In the genomic region with DNA sequence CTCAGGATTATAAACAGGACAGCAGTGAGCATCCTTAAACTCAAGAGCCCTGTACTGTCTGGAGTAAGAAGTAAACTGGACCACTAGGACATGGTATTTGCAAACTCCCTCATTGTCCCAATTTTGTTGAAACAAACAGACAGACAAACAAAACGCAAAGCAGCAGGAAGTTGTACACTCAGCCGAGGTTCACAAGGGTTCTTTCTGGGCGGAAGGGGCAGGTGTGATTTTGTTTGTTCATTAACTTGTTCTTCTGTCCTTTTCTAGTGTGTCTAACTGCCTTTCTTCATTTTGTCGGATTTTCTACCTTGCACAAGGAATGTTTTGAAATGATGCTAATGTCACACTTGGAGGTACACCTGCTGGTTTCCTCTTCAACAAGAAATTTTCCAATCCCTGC, we compare ENCODE assay signal across 29 mouse cellular contexts. TPM values are rescaled to one million over a fixed set of nuclear protein-coding genes. Genes with fewer than 3 reads are reported as not detected.
DNase-seq lines count a peak whose midpoint lies in the region; ATAC-seq and TF ChIP-seq lines count a peak whose summit lies in the region.
"Had no signal": no experiment of that assay in that cellular context is flagged by ENCODE, and none has a peak within 500 bp of the region (broad histone marks: within the 10 kb centered on the region; RNA-seq: fewer than 3 reads in every experiment).

No protein-coding gene starts in this region.

- peak overlapping the region; percentile 42 for H3K4me2 ChIP-seq in kidney, embryonic 16.5 days (replicated peaks; ENCODE audit: low read depth, low read length)
- no peak overlapping the region for H3K4me2 ChIP-seq in intestine, embryonic 16.5 days (ENCODE audit: low read depth, low read length)
- H3K4me2 ChIP-seq: neural tube, embryonic 15.5 days; stomach, embryonic 15.5 days had no signal

- no peaks in the 10 kb centered on the region for H3K27me3 ChIP-seq in kidney, embryonic 16.5 days (ENCODE audit: insufficient read depth, low read length)
- H3K27me3 ChIP-seq in intestine, embryonic 16.5 days (replicated peaks; ENCODE audit: control insufficient read depth, insufficient read depth, low read length): no peaks in the 10 kb centered on the region
- H3K27me3 ChIP-seq: liver, embryonic 13.5 days; neural tube, embryonic 15.5 days; stomach, embryonic 15.5 days had no signal

- no peak for TF ChIP-seq CTCF in gastrocnemius, adult 2 months (IDR thresholded peaks at IDR 0.05)

- no peak overlapping the region for H3K9ac ChIP-seq in kidney, embryonic 16.5 days (replicated peaks; ENCODE audit: low read length)
- no peak overlapping the region for H3K9ac ChIP-seq in intestine, embryonic 16.5 days (ENCODE audit: low read depth, low read length)
- H3K9ac ChIP-seq: embryonic facial prominence, embryonic 13.5 days; forebrain, postnatal 0 days; liver, embryonic 13.5 days; neural tube, embryonic 15.5 days; stomach, embryonic 15.5 days had no signal

- no peaks in the 10 kb centered on the region for H3K36me3 ChIP-seq in kidney, embryonic 16.5 days (ENCODE audit: insufficient read depth, low read length)
- H3K36me3 ChIP-seq in intestine, embryonic 16.5 days (ENCODE audit: control insufficient read depth, insufficient read depth, low read length): no peaks in the 10 kb centered on the region
- H3K36me3 ChIP-seq: embryonic facial prominence, embryonic 13.5 days; hindbrain, embryonic 10.5 days; liver, embryonic 13.5 days; neural tube, embryonic 15.5 days; stomach, embryonic 15.5 days had no signal

- peaks cover 4% of the 10 kb centered on the region; the same call in 1 of the 2 replicates for H3K4me1 ChIP-seq in kidney, embryonic 16.5 days (ENCODE audit: insufficient read depth, low read length)
- H3K4me1 ChIP-seq in intestine, embryonic 16.5 days (ENCODE audit: control insufficient read depth, insufficient read depth, low read length): no peaks in the 10 kb centered on the region
- H3K4me1 ChIP-seq: embryonic facial prominence, embryonic 13.5 days; neural tube, embryonic 15.5 days; stomach, embryonic 15.5 days had no signal

- H3K4me3 ChIP-seq in kidney, embryonic 16.5 days (ENCODE audit: low read length): no peak overlapping the region
- no peak overlapping the region for H3K4me3 ChIP-seq in gastrocnemius, adult 2 months
- H3K4me3 ChIP-seq in intestine, embryonic 16.5 days (ENCODE audit: low read length): no peak overlapping the region
- H3K4me3 ChIP-seq: embryonic facial prominence, embryonic 13.5 days; heart, adult 2 months; hindbrain, embryonic 10.5 days; liver, embryonic 13.5 days; myocyte; neural tube, embryonic 15.5 days; stomach, embryonic 15.5 days had no signal

- no peak for DNase-seq in kidney, adult 8-10 months
- DNase-seq in thymus, postnatal 14 days: peak; percentile 19
- DNase-seq in thymus, postnatal 10 days (ENCODE audit: low spot score in 2 of 2): no peak
- no peak for DNase-seq in cerebellum, adult 18-20 months
- no peak for DNase-seq in gastrocnemius, adult 2 months
- DNase-seq: cerebellum, postnatal 10 days; forebrain, postnatal 0 days; kidney, adult 18-20 months; liver, embryonic 13.5 days had no signal

- H3K9me3 ChIP-seq in kidney, embryonic 16.5 days (ENCODE audit: low read length): no peaks in the 10 kb centered on the region; the same call in 1 of the 2 replicates
- no peaks in the 10 kb centered on the region for H3K9me3 ChIP-seq in intestine, embryonic 16.5 days (ENCODE audit: control insufficient read depth, low read length)
- H3K9me3 ChIP-seq: embryonic facial prominence, embryonic 13.5 days; hindbrain, embryonic 10.5 days; neural tube, embryonic 15.5 days; stomach, embryonic 15.5 days had no signal

- intact Hi-C loops in gastrocnemius, adult 2 months (cut with DNase I): no loop called here

- no peak overlapping the region for H3K27ac ChIP-seq in kidney, embryonic 16.5 days (ENCODE audit: low read length)
- H3K27ac ChIP-seq in gastrocnemius, adult 2 months: no peak overlapping the region
- no peak overlapping the region for H3K27ac ChIP-seq in intestine, embryonic 16.5 days (ENCODE audit: low read length)
- H3K27ac ChIP-seq: embryonic facial prominence, embryonic 13.5 days; heart, adult 2 months; hindbrain, embryonic 10.5 days; hindbrain, postnatal 0 days; liver, embryonic 13.5 days; neural tube, embryonic 15.5 days; stomach, embryonic 15.5 days had no signal

- no peak for ATAC-seq in kidney, embryonic 16.5 days (ENCODE audit: low FRiP score, low TSS enrichment)
- peak; percentile 20 for ATAC-seq in activated CD4-positive, CD25-positive, alpha-beta regulatory T cell, adult 4 months
- ATAC-seq in intestine, embryonic 16.5 days: no peak
- ATAC-seq: forebrain, postnatal 0 days; hindbrain, postnatal 0 days had no signal

- WGBS in kidney, embryonic 16.5 days: 48% methylated on average over 4 of the region's 4 CpGs
- 52% methylated on average over 4 of the region's 4 CpGs for WGBS in intestine, embryonic 16.5 days

RNA-seq across cellular contexts. Expression of a gene that starts 5.7 kb away (rescaled TPM):
- polyA plus RNA-seq in kidney, embryonic 16.5 days (2015; fragmentation: Nextera tagmentation; extraction: Ambion mirVana): not detected in 2 replicates
- under 1 TPM; 0.17 to 0.40 TPM for polyA plus RNA-seq in activated CD4-positive, CD25-positive, alpha-beta regulatory T cell, adult 4 months (2017; shearing (Covaris generic))
- not detected for total RNA-seq in gastrocnemius, adult 2 months (2021)
- not detected in 2 replicates for polyA plus RNA-seq in intestine, embryonic 16.5 days (2015; fragmentation: Nextera tagmentation; extraction: Ambion mirVana)
- total RNA-seq: adrenal gland, adult 18-20 months; forebrain, postnatal 0 days; gastrocnemius, adult 8-10 months; heart, adult 2 months; hindbrain, postnatal 0 days; layer of hippocampus, postnatal 10 days; left cerebral cortex, adult 8-10 months had no signal
- polyA plus RNA-seq: C2C12; embryonic facial prominence, embryonic 13.5 days; forebrain, postnatal 0 days; heart, adult 2 months; heart, embryonic 16.5 days; hindbrain, embryonic 10.5 days; hindbrain, postnatal 0 days; large intestine, adult 2 months; limb, embryonic 11.5 days; liver, embryonic 13.5 days; lung, embryonic 16.5 days; midbrain, embryonic 14.5 days; myocyte; stomach, embryonic 15.5 days had no signal

RNA-seq across cellular contexts. Expression of a gene that starts 6.3 kb away (rescaled TPM):
- polyA plus RNA-seq in kidney, embryonic 16.5 days (2015; fragmentation: Nextera tagmentation; extraction: Ambion mirVana): 42.7 and 45.7 TPM in 2 replicates
- polyA plus RNA-seq in activated CD4-positive, CD25-positive, alpha-beta regulatory T cell, adult 4 months (2017; shearing (Covaris generic)): 10 to 100 TPM; 39.6 to 51.6 TPM
- 10 to 100 TPM; 70.4 to 71.7 TPM for total RNA-seq in gastrocnemius, adult 2 months (2021)
- 35.9 and 39.1 TPM in 2 replicates for polyA plus RNA-seq in intestine, embryonic 16.5 days (2015; fragmentation: Nextera tagmentation; extraction: Ambion mirVana)

RNA-seq across cellular contexts. Expression of a gene that starts 53.7 kb away (rescaled TPM):
- polyA plus RNA-seq in kidney, embryonic 16.5 days (2015; fragmentation: Nextera tagmentation; extraction: Ambion mirVana): 5.3 and 6.5 TPM in 2 replicates
- 1 to 10 TPM; 4.5 to 5.5 TPM for polyA plus RNA-seq in activated CD4-positive, CD25-positive, alpha-beta regulatory T cell, adult 4 months (2017; shearing (Covaris generic))
- under 1 TPM; 0.84 to 0.86 TPM for total RNA-seq in gastrocnemius, adult 2 months (2021)
- polyA plus RNA-seq in intestine, embryonic 16.5 days (2015; fragmentation: Nextera tagmentation; extraction: Ambion mirVana): 3.1 and 4.6 TPM in 2 replicates

RNA-seq across cellular contexts. Expression of a gene that starts 53.9 kb away (rescaled TPM):
- polyA plus RNA-seq in kidney, embryonic 16.5 days (2015; fragmentation: Nextera tagmentation; extraction: Ambion mirVana): 8.4 and 8.7 TPM in 2 replicates
- 10 to 100 TPM; 21.1 to 24.9 TPM for polyA plus RNA-seq in activated CD4-positive, CD25-positive, alpha-beta regulatory T cell, adult 4 months (2017; shearing (Covaris generic))
- total RNA-seq in gastrocnemius, adult 2 months (2021): 1 to 10 TPM; 7.4 to 9.2 TPM
- polyA plus RNA-seq in intestine, embryonic 16.5 days (2015; fragmentation: Nextera tagmentation; extraction: Ambion mirVana): 26.6 and 33.9 TPM in 2 replicates

RNA-seq across cellular contexts. Expression of a gene that starts 56.8 kb away (rescaled TPM):
- 22.0 and 24.1 TPM in 2 replicates for polyA plus RNA-seq in kidney, embryonic 16.5 days (2015; fragmentation: Nextera tagmentation; extraction: Ambion mirVana)
- 10 to 100 TPM; 56.6 to 64.4 TPM for polyA plus RNA-seq in activated CD4-positive, CD25-positive, alpha-beta regulatory T cell, adult 4 months (2017; shearing (Covaris generic))
- 10 to 100 TPM; 25.6 to 27.8 TPM for total RNA-seq in gastrocnemius, adult 2 months (2021)
- 36.1 and 39.6 TPM in 2 replicates for polyA plus RNA-seq in intestine, embryonic 16.5 days (2015; fragmentation: Nextera tagmentation; extraction: Ambion mirVana)
